ENCODE assay signal across 8 mouse cellular contexts in the genomic region with DNA sequence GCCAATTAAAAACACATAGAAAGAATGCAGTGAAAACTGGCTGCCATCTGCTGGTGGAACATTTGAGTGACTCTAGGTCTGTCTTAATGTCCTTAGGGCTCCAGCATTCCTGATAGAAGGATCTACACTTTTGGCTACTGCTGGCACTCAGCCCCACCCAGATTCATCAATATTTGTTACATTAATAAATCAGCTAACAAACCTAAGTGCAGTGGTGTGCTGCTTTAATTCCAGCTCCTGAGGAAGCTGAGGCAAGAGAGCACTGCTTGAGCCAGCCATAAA. TPM values are rescaled to one million over a fixed set of nuclear protein-coding genes. Genes with fewer than 3 reads are reported as not detected.
DNase-seq lines count a peak whose midpoint lies in the region; ATAC-seq lines count a peak whose summit lies in the region.

No protein-coding gene starts in this region.

- no peaks in the 10 kb centered on the region for H3K9me3 ChIP-seq in midbrain, embryonic 11.5 days (ENCODE audit: control insufficient read depth, low read length)
- H3K9me3 ChIP-seq in midbrain, embryonic 10.5 days (replicated peaks): no peaks in the 10 kb centered on the region
- no peaks in the 10 kb centered on the region for H3K9me3 ChIP-seq in intestine, embryonic 15.5 days

- no peaks in the 10 kb centered on the region for H3K27me3 ChIP-seq in midbrain, embryonic 11.5 days (ENCODE audit: control insufficient read depth, insufficient read depth, low read length)
- H3K27me3 ChIP-seq in midbrain, embryonic 10.5 days (ENCODE audit: low read depth, poor library complexity, severe bottlenecking): no peaks in the 10 kb centered on the region
- no peaks in the 10 kb centered on the region for H3K27me3 ChIP-seq in intestine, embryonic 15.5 days (replicated peaks)

- H3K4me1 ChIP-seq in midbrain, embryonic 11.5 days (ENCODE audit: control insufficient read depth, insufficient read depth, low read length): peaks cover 5% of the 10 kb centered on the region; the same call in 1 of the 2 replicates
- H3K4me1 ChIP-seq in midbrain, embryonic 10.5 days: peaks cover 6% of the 10 kb centered on the region
- no peaks in the 10 kb centered on the region for H3K4me1 ChIP-seq in intestine, embryonic 15.5 days (replicated peaks)

- DNase-seq in midbrain, embryonic 11.5 days (ENCODE audit: low spot score, missing footprints): peak; percentile 83
- DNase-seq in midbrain, embryonic 10.5 days (ENCODE audit: low spot score): no peak
- DNase-seq in brain, embryonic 18.5 days (ENCODE audit: low read depth, low spot score): peak; percentile 26
- DNase-seq in frontal cortex, postnatal 10 days (ENCODE audit: low spot score in 2 of 2): peak; percentile 19 to 53
- peak; percentile 24 to 30 for DNase-seq in left cerebral cortex, adult 8-10 months (ENCODE audit: low spot score in 2 of 2)
- DNase-seq in lung, postnatal 36 days: peak; percentile 86
- DNase-seq in skeletal muscle tissue, adult 2 months (ENCODE audit: low read depth, low spot score): peak; percentile 24

- no peak overlapping the region for H3K9ac ChIP-seq in midbrain, embryonic 11.5 days (ENCODE audit: low read length)
- no peak overlapping the region for H3K9ac ChIP-seq in intestine, embryonic 15.5 days

- no peak overlapping the region for H3K4me2 ChIP-seq in midbrain, embryonic 11.5 days
- peak overlapping the region; percentile 44 for H3K4me2 ChIP-seq in intestine, embryonic 15.5 days (replicated peaks)

- ATAC-seq in midbrain, embryonic 11.5 days (ENCODE audit: low FRiP score): peak; percentile 79
- peak; percentile 94 for ATAC-seq in intestine, embryonic 15.5 days

- H3K27ac ChIP-seq in midbrain, embryonic 11.5 days (ENCODE audit: low read depth, low read length): no peak overlapping the region
- H3K27ac ChIP-seq in midbrain, embryonic 10.5 days (replicated peaks): no peak overlapping the region
- H3K27ac ChIP-seq in intestine, embryonic 15.5 days: no peak overlapping the region

- H3K4me3 ChIP-seq in midbrain, embryonic 11.5 days (ENCODE audit: low read depth, low read length): no peak overlapping the region
- no peak overlapping the region for H3K4me3 ChIP-seq in midbrain, embryonic 10.5 days
- no peak overlapping the region for H3K4me3 ChIP-seq in intestine, embryonic 15.5 days (replicated peaks)

- no peaks in the 10 kb centered on the region for H3K36me3 ChIP-seq in midbrain, embryonic 11.5 days (ENCODE audit: control insufficient read depth, insufficient read depth, low read length)
- no peaks in the 10 kb centered on the region for H3K36me3 ChIP-seq in midbrain, embryonic 10.5 days
- H3K36me3 ChIP-seq in intestine, embryonic 15.5 days: no peaks in the 10 kb centered on the region

RNA-seq across cellular contexts. Expression of a gene that starts 32.7 kb away (rescaled TPM):
- 54.1 and 61.4 TPM in 2 replicates for polyA plus RNA-seq in midbrain, embryonic 11.5 days (2014; fragmentation: Nextera tagmentation; extraction: Ambion mirVana)
- polyA plus RNA-seq in midbrain, embryonic 10.5 days (2016; fragmentation: Nextera tagmentation; extraction: Ambion mirVana): 37.4 and 44.6 TPM in 2 replicates
- polyA plus RNA-seq in intestine, embryonic 15.5 days (2015; fragmentation: Nextera tagmentation; extraction: Ambion mirVana): 227 and 229 TPM in 2 replicates
- total RNA-seq in left cerebral cortex, adult 8-10 months (2022): 10 to 100 TPM; 31.2 to 33.2 (median 32.6) TPM

RNA-seq across cellular contexts. Expression of a gene that starts 49.4 kb away (rescaled TPM):
- polyA plus RNA-seq in midbrain, embryonic 11.5 days (2014; fragmentation: Nextera tagmentation; extraction: Ambion mirVana): 0.36 and 0.55 TPM in 2 replicates
- polyA plus RNA-seq in midbrain, embryonic 10.5 days (2016; fragmentation: Nextera tagmentation; extraction: Ambion mirVana): 0.29 and 0.30 TPM in 2 replicates
- 9.3 and 18.1 TPM in 2 replicates for polyA plus RNA-seq in intestine, embryonic 15.5 days (2015; fragmentation: Nextera tagmentation; extraction: Ambion mirVana)
- total RNA-seq in left cerebral cortex, adult 8-10 months (2022): 1 to 10 TPM in 3 of 4 experiments, not detected in 1; 1.8 to 8.0 (median 5.0) TPM
